Mouse (Mus musculus) hindbrain, embryonic 11.5 days (tissue): ENCODE measurements around the gene Olfr837. TPM values are rescaled to one million over a fixed set of nuclear protein-coding genes. Genes with fewer than 3 reads are reported as not detected.
"Not testable (repeated sequence)": the region's sequence is repeated elsewhere in the genome, so short reads cannot be mapped to it uniquely, and the experiment has no call there.

Source experiments
- ATAC-seq: fragments of 200-750 bp; cut with Nextera tagmentation; 2 replicates; pipeline ENCODE4 v1.8.0; 2017; ENCODE audit warnings: mild to moderate bottlenecking, moderate TSS enrichment, moderate library complexity; ENCODE audit not compliant: low FRiP score
- DNase-seq: peaks from one replicate; pipeline ENCODE4 v3.0.0-alpha.2; 2015; ENCODE audit warnings: low spot score
- H3K27ac ChIP-seq: fragments of 300-500 bp; sonication (generic); 2 replicates; pipeline ENCODE4 v1.5.1; 2014; ENCODE audit warnings: mild to moderate bottlenecking, low read depth, low read length
- H3K27me3 ChIP-seq: fragments of 300-500 bp; sonication (generic); 2 replicates; pipeline ENCODE4 v1.6.1; 2014; ENCODE audit warnings: mild to moderate bottlenecking, low read length, moderate library complexity, mixed read lengths; ENCODE audit not compliant: control insufficient read depth, insufficient read depth
- H3K36me3 ChIP-seq: fragments of 300-500 bp; sonication (generic); 2 replicates; pipeline ENCODE4 v1.6.1; 2014; ENCODE audit warnings: mild to moderate bottlenecking, low read length, moderate library complexity, mixed read lengths; ENCODE audit not compliant: control insufficient read depth, insufficient read depth
- H3K4me1 ChIP-seq: fragments of 300-500 bp; sonication (generic); replicated peaks from 2 replicates; pipeline ENCODE4 v1.6.1; 2014; ENCODE audit warnings: low read length, mixed read lengths; ENCODE audit not compliant: control insufficient read depth, insufficient read depth
- H3K4me2 ChIP-seq: fragments of 300-500 bp; sonication (generic); replicated peaks from 2 replicates; pipeline ENCODE4 v1.6.1; 2014; ENCODE audit warnings: mild to moderate bottlenecking, low read depth, low read length
- H3K4me3 ChIP-seq: fragments of 300-500 bp; sonication (generic); 2 replicates; pipeline ENCODE4 v1.5.1; 2014; ENCODE audit warnings: low read depth, low read length
- H3K9ac ChIP-seq: fragments of 300-500 bp; sonication (generic); 2 replicates; pipeline ENCODE4 v1.6.1; 2014; ENCODE audit warnings: low read depth, low read length
- H3K9me3 ChIP-seq: fragments of 300-500 bp; sonication (generic); 2 replicates; pipeline ENCODE4 v1.6.1; 2016; ENCODE audit warnings: low read length; ENCODE audit not compliant: control insufficient read depth
- WGBS: fragments of 180-500 bp; shearing (Covaris S2); extraction: QIAGEN DNeasy Blood & Tissue Kit; methylation state at CpG from one replicate; pipeline ENCODE4 v1.1.7; 2014; 5-methylcytosine and 5-hydroxymethylcytosine counted together
- polyA plus RNA-seq: library from polyadenylated mRNA; unstranded; fragments of >200 nt; fragmentation: Nextera tagmentation; extraction: Ambion mirVana; gene quantifications from 2 replicates; pipeline ENCODE4 v1.2.1, GENCODE M21; 2014

The Olfr837 gene
- polyA plus RNA-seq: not detected in 2 replicates

DNA sequence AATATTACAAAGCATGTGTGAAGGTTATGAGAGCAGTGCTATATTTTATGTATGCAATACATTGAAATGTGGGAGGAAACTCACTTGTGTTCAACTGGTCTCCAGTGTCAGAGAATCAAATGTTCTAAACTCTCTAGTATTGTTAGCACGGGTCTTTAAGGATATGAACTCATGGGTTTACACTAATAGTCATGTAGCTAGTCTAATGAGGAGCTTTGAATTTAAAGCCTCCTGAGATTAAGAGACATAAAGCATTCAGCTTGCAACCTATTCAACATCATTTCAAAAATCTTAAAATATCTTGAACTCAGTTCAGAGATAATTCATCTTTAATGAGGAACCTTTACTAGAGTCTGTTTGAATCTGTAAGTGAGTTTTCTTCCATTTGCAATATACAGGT is at the start of gene Olfr837:
Gene Olfr837 (plus strand): TSS at position 301 of the 400 bp plus-strand sequence.
- Histone ChIP-seq H3K9me3 (no peaks in the 10 kb centered on the region), H3K4me1 (no peaks in the 10 kb centered on the region), H3K27ac (no peak within 1 kb of the TSS), H3K4me2 (no peak within 1 kb of the TSS), H3K4me3 (no peak within 1 kb of the TSS), H3K27me3 (no peaks in the 10 kb centered on the region), H3K36me3 (no peaks in the 10 kb centered on the region), H3K9ac (no peak within 1 kb of the TSS)
- DNase-seq (no peak), ATAC-seq (no peak)
- WGBS: 78% methylated on average over 1 of the region's 1 CpGs

DNA sequence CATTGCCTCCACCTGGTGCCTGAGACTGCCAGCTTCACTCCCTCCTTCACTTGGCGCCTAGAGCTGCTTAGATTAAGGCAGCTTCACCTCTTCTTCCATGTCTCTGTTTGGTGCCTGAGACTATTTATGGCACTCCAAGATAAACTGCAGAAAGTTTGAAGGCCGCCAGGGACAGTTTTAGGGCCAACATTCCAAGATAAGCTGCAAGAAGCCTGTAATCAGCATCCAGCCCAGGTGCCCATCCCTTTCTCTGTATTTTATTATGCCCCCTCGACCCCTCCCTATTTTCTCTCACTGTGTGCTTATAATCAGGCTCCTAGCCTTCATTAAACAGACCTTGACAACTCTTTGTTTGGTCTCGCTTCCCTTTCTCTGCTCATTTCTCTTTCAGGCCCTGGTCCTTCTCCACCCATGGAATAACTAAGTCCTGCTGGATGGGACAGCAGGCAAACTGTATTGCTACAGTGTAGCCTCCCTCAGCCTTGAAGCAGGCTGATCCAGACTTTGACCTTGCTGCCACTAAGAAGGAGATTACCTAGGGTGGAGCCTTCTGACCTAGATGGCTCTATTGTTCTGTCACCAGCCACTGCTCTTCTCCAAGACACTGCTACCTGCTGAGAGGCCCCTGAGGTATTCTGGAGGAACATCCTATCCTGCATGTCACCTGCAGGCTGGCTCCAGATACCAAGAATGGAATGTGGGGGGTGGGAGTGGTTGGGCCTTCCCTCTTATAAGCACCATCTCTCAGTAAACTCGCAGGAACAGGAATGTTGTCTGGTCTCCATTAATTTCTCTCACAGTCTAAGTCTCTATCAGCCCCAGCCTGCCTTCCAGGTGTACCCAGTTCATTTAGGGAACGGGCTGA is 43.0 kb upstream of the Olfr837 start:
- not testable (repeated sequence) for H3K9ac ChIP-seq, H3K36me3 ChIP-seq, DNase-seq, ATAC-seq, H3K9me3 ChIP-seq, H3K27me3 ChIP-seq, H3K4me1 ChIP-seq, H3K4me3 ChIP-seq, H3K27ac ChIP-seq, H3K4me2 ChIP-seq
- 66% methylated on average over 6 of the region's 6 CpGs for WGBS

DNA sequence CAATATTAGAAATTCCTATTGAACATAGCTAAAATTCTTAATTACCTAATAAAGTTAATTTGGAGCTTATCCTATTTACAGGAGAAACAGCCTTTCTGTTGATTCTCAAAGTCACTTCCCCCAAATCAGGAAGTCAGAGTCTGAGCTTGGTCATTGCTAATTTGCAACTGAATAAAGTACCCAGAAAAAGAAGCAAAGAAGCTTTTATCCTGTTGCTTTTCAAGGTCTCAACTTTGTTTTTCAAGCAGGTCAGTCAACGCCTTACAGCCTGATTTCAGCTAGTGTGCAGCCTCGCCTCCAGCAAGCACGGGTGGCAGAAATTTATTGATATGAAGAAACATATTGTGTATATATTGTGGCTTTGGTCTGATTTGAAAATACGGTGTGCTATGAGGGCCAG is 38.8 kb upstream of the Olfr837 start:
- H3K4me2 ChIP-seq: no peak overlapping the region
- H3K9me3 ChIP-seq: no peaks in the 10 kb centered on the region; the same call in 1 of the 2 replicates
- no peak for ATAC-seq
- no peak overlapping the region for H3K27ac ChIP-seq
- no peaks in the 10 kb centered on the region for H3K36me3 ChIP-seq
- no peak overlapping the region for H3K4me3 ChIP-seq
- no peaks in the 10 kb centered on the region for H3K27me3 ChIP-seq
- DNase-seq: no peak
- 92% methylated on average over 4 of the region's 4 CpGs for WGBS
- no peaks in the 10 kb centered on the region for H3K4me1 ChIP-seq
- H3K9ac ChIP-seq: no peak overlapping the region

DNA sequence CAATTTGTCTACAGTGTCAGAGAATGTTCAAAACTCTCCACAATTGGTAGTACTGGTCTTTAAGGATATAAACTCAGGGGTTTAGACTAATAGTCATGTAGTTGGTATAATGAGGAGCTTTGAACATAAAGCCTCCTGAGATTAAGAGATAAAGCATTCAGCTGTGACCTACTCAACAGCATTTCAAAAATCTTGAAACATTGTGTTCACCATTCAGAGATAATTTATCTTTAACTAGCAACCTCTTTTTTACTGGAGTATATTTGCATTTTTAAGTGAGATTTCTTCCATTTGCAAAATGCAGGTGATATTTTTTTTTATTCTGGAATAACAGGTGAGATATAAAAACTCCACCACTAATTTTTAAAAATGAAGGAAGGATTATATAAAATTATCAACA is 16.0 kb upstream of the Olfr837 start, which contains the start of gene Olfr836:
Gene Olfr836 (plus strand): TSS at position 301 of the 400 bp plus-strand sequence.
- H3K36me3 ChIP-seq: no peaks in the 10 kb centered on the region
- no peak within 1 kb of the TSS for H3K4me3 ChIP-seq
- no peak within 1 kb of the TSS for H3K4me2 ChIP-seq
- H3K4me1 ChIP-seq: no peaks in the 10 kb centered on the region
- ATAC-seq (no peak), DNase-seq (no peak)
- H3K27me3 ChIP-seq: no peaks in the 10 kb centered on the region
- no peak within 1 kb of the TSS for H3K27ac ChIP-seq
- no peaks in the 10 kb centered on the region for H3K9me3 ChIP-seq
- H3K9ac ChIP-seq: no peak within 1 kb of the TSS

DNA sequence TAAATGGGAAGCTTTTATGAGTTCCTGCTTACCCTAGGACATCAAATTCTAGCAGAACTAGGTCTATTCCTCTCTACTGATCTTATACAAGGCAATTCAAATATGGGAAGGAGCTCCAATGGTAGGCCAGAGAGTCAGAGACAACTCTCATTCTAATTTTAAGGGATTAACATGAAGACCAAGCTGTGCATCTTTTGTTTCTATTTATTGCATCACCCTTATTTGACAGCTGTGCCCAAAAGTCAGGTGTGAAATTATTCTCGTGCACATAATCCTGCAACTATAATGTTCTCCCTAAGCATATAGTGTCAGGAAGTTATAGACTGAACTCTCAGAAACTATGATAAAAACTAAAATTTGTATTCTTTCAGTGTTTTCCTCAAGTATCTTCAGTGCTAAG is 41.1 kb downstream of the Olfr837 start, which contains the start of gene Olfr839-ps1:
Gene Olfr839-ps1 (minus strand): TSS at position 101 of the 400 bp plus-strand sequence.
- no peaks in the 10 kb centered on the region for H3K27me3 ChIP-seq
- H3K9ac ChIP-seq: no peak within 1 kb of the TSS
- ATAC-seq: no peak
- H3K4me3 ChIP-seq: no peak within 1 kb of the TSS
- no peaks in the 10 kb centered on the region for H3K9me3 ChIP-seq
- no peaks in the 10 kb centered on the region for H3K36me3 ChIP-seq
- no peaks in the 10 kb centered on the region for H3K4me1 ChIP-seq
- WGBS: 88% methylated on average over 1 of the region's 1 CpGs
- H3K27ac ChIP-seq: no peak within 1 kb of the TSS
- no peak within 1 kb of the TSS for H3K4me2 ChIP-seq
- DNase-seq: no peak

Other genes with a start within 250 kb of the Olfr837 start
- not detected in 2 replicates for gene Olfr832, start 199.2 kb upstream of the Olfr837 start, polyA plus RNA-seq
- not detected in 2 replicates for gene Olfr834, start 148.3 kb upstream of the Olfr837 start, polyA plus RNA-seq
- not detected in 2 replicates for gene Olfr835, start 103.6 kb upstream of the Olfr837 start, polyA plus RNA-seq
- not detected in 2 replicates for gene Olfr836, start 15.9 kb upstream of the Olfr837 start, polyA plus RNA-seq
- not detected in 2 replicates for gene Olfr839-ps1, start 41.0 kb downstream of the Olfr837 start, polyA plus RNA-seq
- not detected in 2 replicates for gene Olfr843, start 115.7 kb downstream of the Olfr837 start, polyA plus RNA-seq
- not detected in 2 replicates for gene Olfr844, start 180.0 kb downstream of the Olfr837 start, polyA plus RNA-seq
- not detected in 2 replicates for gene Olfr845, start 200.1 kb downstream of the Olfr837 start, polyA plus RNA-seq
- gene Olfr846, start 227.7 kb downstream of the Olfr837 start, polyA plus RNA-seq: not detected in 2 replicates
- not detected in 2 replicates for gene Olfr847, start 242.4 kb downstream of the Olfr837 start, polyA plus RNA-seq